ENCODE assay signal across 30 mouse cellular contexts in genomic region chr3:142212821-142213220, GRCm38 (mm10). TPM values are rescaled to one million over a fixed set of nuclear protein-coding genes. Genes with fewer than 3 reads are reported as not detected.
DNase-seq lines count a peak whose midpoint lies in the region; ATAC-seq and TF ChIP-seq lines count a peak whose summit lies in the region.
"Had no signal": no experiment of that assay in that cellular context is flagged by ENCODE, and none has a peak within 500 bp of the region (broad histone marks: within the 10 kb centered on the region; RNA-seq: fewer than 3 reads in every experiment).

No protein-coding gene starts in this region.

- WGBS in limb, embryonic 14.5 days, result 23% methylated on average over 2 of the region's 2 CpGs
- WGBS in midbrain, postnatal 0 days, result 77% methylated on average over 2 of the region's 2 CpGs

- no peaks in the 10 kb centered on the region for H3K36me3 ChIP-seq in limb, embryonic 14.5 days (ENCODE audit: control insufficient read depth, insufficient read depth, low read length)
- H3K36me3 ChIP-seq in midbrain, postnatal 0 days (ENCODE audit: insufficient read depth, low read length), result no peaks in the 10 kb centered on the region
- H3K36me3 ChIP-seq: forebrain, embryonic 10.5 days; heart, embryonic 12.5 days; heart, embryonic 15.5 days; hindbrain, embryonic 10.5 days; hindbrain, embryonic 13.5 days had no signal

- no peak for ATAC-seq in limb, embryonic 14.5 days (ENCODE audit: low FRiP score, low read depth)
- no peak for ATAC-seq in midbrain, postnatal 0 days (ENCODE audit: low FRiP score)
- ATAC-seq: CD4-positive, CD25-positive, alpha-beta regulatory T cell, adult 4 months; forebrain, embryonic 14.5 days; forebrain, postnatal 0 days; hindbrain, embryonic 16.5 days; inflammation-experienced regulatory T-cells, adult 6 months; intestine, embryonic 16.5 days had no signal

- no peak overlapping the region for H3K9ac ChIP-seq in limb, embryonic 14.5 days (ENCODE audit: low read depth, low read length, severe bottlenecking)
- H3K9ac ChIP-seq in midbrain, postnatal 0 days (replicated peaks; ENCODE audit: low read length, poor library complexity, severe bottlenecking), result no peak overlapping the region
- H3K9ac ChIP-seq: forebrain, postnatal 0 days; heart, embryonic 12.5 days; heart, embryonic 15.5 days; hindbrain, embryonic 13.5 days had no signal

- H3K4me1 ChIP-seq in limb, embryonic 14.5 days (ENCODE audit: control insufficient read depth, insufficient read depth, low read length), result peaks cover 24% of the 10 kb centered on the region
- H3K4me1 ChIP-seq in midbrain, postnatal 0 days (ENCODE audit: insufficient read depth, low read length), result no peaks in the 10 kb centered on the region
- H3K4me1 ChIP-seq: heart, embryonic 12.5 days; heart, embryonic 15.5 days had no signal

- no peak for TF ChIP-seq POLR2A in limb, embryonic 14.5 days (IDR thresholded peaks at IDR 0.05; ENCODE audit: borderline replicate concordance, extremely low read depth, insufficient read depth, insufficient read length)

- H3K9me3 ChIP-seq in limb, embryonic 14.5 days (ENCODE audit: control insufficient read depth, low read length), result no peaks in the 10 kb centered on the region
- no peaks in the 10 kb centered on the region for H3K9me3 ChIP-seq in midbrain, postnatal 0 days (ENCODE audit: low read length)
- H3K9me3 ChIP-seq: forebrain, embryonic 10.5 days; heart, embryonic 12.5 days; heart, embryonic 15.5 days; hindbrain, embryonic 10.5 days; hindbrain, embryonic 13.5 days had no signal

- DNase-seq in heart, adult 11 months, result peak; percentile 19
- DNase-seq in heart, adult 18-20 months, result no peak
- peak; percentile 67 for DNase-seq in embryo, embryonic 11 days
- peak; percentile 66 for DNase-seq in hindlimb bud, embryonic 11.5 days (ENCODE audit: extremely low spot score, low read depth, low spot score)
- peak; percentile 16 for DNase-seq in limb, embryonic 14.5 days (ENCODE audit: low spot score)
- no peak for DNase-seq in left cerebral cortex, postnatal 4 days
- no peak for DNase-seq in midbrain, postnatal 0 days (ENCODE audit: low spot score)
- no peak for DNase-seq in cerebellum, postnatal 14 days
- DNase-seq: adrenal gland, adult 2 months; adrenal gland, postnatal 14 days; cerebellum, adult 11 months; cerebellum, adult 8-10 months; cerebellum, postnatal 10 days; forebrain, postnatal 0 days; gastrocnemius, postnatal 10 days; gastrocnemius, postnatal 36 days; heart, postnatal 10 days; heart, postnatal 36 days had no signal

- H3K4me3 ChIP-seq in limb, embryonic 14.5 days (replicated peaks; ENCODE audit: low read length), result no peak overlapping the region
- H3K4me3 ChIP-seq in midbrain, postnatal 0 days (ENCODE audit: low read depth, low read length), result no peak overlapping the region
- H3K4me3 ChIP-seq: forebrain, embryonic 10.5 days; heart, embryonic 12.5 days; heart, embryonic 15.5 days; hindbrain, embryonic 10.5 days; hindbrain, embryonic 13.5 days had no signal

- no peak overlapping the region for H3K27ac ChIP-seq in limb, embryonic 14.5 days (replicated peaks; ENCODE audit: low read depth, low read length)
- H3K27ac ChIP-seq in midbrain, postnatal 0 days (ENCODE audit: low read depth, low read length), result no peak overlapping the region
- H3K27ac ChIP-seq: forebrain, embryonic 10.5 days; heart, embryonic 15.5 days; hindbrain, embryonic 10.5 days; hindbrain, embryonic 13.5 days had no signal

- H3K27me3 ChIP-seq in limb, embryonic 14.5 days (ENCODE audit: control insufficient read depth, insufficient read depth, low read length), result 0 out of 2 replicates have a peak, but pooled peaks cover 8% of the 10 kb centered on the region
- H3K27me3 ChIP-seq in midbrain, postnatal 0 days (ENCODE audit: insufficient read depth, low read length), result no peaks in the 10 kb centered on the region
- H3K27me3 ChIP-seq: heart, embryonic 12.5 days; heart, embryonic 15.5 days; hindbrain, embryonic 13.5 days had no signal

- intact Hi-C loops in left cerebral cortex, postnatal 4 days (cut with DNase I), result no loop called here

- no peak overlapping the region for H3K4me2 ChIP-seq in limb, embryonic 14.5 days (replicated peaks; ENCODE audit: low read depth, low read length, severe bottlenecking)
- no peak overlapping the region for H3K4me2 ChIP-seq in midbrain, postnatal 0 days (ENCODE audit: low read depth, low read length, poor library complexity, severe bottlenecking)
- H3K4me2 ChIP-seq: heart, embryonic 12.5 days; heart, embryonic 15.5 days; hindbrain, embryonic 13.5 days had no signal

- TF ChIP-seq CTCF in midbrain, postnatal 0 days (IDR thresholded peaks at IDR 0.05), result no peak

RNA-seq across cellular contexts. Expression of gene Bmpr1b, which starts 43.6 kb away (rescaled TPM):
- total RNA-seq in heart, adult 18-20 months (2021), result under 1 TPM; 0.15 TPM
- 7.4 and 8.8 TPM in 2 replicates for polyA plus RNA-seq in limb, embryonic 14.5 days (2012; rRNA removed)
- 11.7 and 13.8 TPM in 2 replicates for polyA plus RNA-seq in limb, embryonic 14.5 days (2014; fragmentation: Nextera tagmentation; extraction: Ambion mirVana)
- total RNA-seq in left cerebral cortex, postnatal 4 days (2021), result 10 to 100 TPM; 11.5 to 14.3 TPM
- 7.9 and 9.6 TPM in 2 replicates for total RNA-seq in midbrain, postnatal 0 days (2014; rRNA removed)
- polyA plus RNA-seq in midbrain, postnatal 0 days (2015; fragmentation: Nextera tagmentation; extraction: Ambion mirVana), result 2.4 and 3.3 TPM in 2 replicates
- total RNA-seq: granulocyte monocyte progenitor cell, adult 5-6 weeks; MEL had no signal
- polyA plus RNA-seq: CD4-positive, CD25-positive, alpha-beta regulatory T cell, adult 4 months; inflammation-experienced regulatory T-cells, adult 6 months had no signal

Comparison
In these comparisons a context has a peak if more than half of its experiments do, and no peak if none do; other contexts are left out.
1. DNase-seq: peak in heart, adult 11 months (single experiment), embryo, embryonic 11 days (single experiment), hindlimb bud, embryonic 11.5 days (single experiment) and limb, embryonic 14.5 days (single experiment); none in heart, adult 18-20 months (0 of 2), left cerebral cortex, postnatal 4 days (single experiment), midbrain, postnatal 0 days (single experiment) and cerebellum, postnatal 14 days (0 of 2).